Mouse (Mus musculus): ENCODE measurements around the gene Ppp2r3a. TPM values are rescaled to one million over a fixed set of nuclear protein-coding genes. Genes with fewer than 3 reads are reported as not detected.

Gene Ppp2r3a
- 18.7 and 19.1 TPM in 2 replicates for polyA plus RNA-seq (2012; rRNA removed)

DNA sequence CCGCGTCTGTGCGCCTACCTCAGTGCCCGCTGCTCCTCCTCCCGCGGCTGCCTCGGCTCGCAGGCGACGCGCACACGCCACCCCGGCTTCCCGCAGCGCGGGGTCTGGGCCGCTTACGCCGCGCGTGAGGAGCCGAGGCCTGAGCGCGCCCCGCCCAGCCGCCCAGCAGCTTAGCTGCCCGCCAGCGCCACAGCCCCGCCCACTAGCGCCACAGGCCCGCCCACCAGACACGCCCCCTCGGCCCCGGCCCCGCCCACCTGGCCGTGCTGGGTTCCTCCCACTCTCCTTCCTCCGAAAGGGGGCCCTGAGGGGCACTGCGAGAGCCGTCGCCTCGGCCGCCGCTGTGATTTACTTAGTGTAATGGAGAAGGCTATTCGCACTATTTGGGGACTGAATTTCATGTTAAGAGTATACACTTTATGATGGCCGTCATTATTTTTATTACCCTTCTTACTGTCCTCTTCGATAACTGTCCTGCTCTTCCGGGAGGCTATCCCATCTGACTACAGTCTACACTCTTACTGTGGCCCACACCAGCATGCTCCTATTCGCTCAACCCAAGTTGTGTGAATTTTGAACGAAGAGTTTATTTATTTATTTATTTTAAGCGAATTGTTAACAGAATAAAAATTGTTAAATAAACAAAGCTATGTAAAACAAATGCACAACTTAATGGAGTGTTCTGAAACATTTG, at the start of gene Ppp2r3a:
TSS of gene Ppp2r3a (minus strand) at position 152 of the 694 bp plus-strand sequence.
- DNase-seq (ENCODE audit: extremely low spot score in 1 of 2, low spot score in 1 of 2) = peak; percentile 86 to 97

DNA sequence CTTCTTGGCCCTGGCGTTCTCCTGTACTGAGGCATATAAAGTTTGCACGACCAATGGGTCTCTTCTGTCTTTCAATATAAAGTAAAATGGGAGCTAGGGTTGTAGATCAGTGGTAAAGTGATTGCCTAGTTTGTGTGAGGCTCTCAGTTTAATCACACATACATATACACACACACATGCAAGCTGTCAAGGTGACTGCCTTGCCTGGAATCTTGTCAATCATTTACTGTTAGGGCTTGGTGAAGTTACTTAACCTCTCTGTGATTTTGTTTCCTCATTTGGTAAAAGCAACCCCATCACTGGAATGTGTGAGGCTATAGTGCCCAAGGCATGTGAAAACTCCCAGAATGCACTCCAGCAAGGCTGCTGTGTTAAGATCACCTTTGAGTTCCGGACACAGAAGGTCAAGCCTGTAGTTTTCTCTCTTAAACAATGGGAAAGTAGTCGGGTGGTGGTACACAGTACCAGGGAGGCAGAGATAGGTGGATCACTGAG, 48.9 kb upstream of the Ppp2r3a start:
- DNase-seq (ENCODE audit: extremely low spot score in 1 of 2, low spot score in 1 of 2) = no peak

DNA sequence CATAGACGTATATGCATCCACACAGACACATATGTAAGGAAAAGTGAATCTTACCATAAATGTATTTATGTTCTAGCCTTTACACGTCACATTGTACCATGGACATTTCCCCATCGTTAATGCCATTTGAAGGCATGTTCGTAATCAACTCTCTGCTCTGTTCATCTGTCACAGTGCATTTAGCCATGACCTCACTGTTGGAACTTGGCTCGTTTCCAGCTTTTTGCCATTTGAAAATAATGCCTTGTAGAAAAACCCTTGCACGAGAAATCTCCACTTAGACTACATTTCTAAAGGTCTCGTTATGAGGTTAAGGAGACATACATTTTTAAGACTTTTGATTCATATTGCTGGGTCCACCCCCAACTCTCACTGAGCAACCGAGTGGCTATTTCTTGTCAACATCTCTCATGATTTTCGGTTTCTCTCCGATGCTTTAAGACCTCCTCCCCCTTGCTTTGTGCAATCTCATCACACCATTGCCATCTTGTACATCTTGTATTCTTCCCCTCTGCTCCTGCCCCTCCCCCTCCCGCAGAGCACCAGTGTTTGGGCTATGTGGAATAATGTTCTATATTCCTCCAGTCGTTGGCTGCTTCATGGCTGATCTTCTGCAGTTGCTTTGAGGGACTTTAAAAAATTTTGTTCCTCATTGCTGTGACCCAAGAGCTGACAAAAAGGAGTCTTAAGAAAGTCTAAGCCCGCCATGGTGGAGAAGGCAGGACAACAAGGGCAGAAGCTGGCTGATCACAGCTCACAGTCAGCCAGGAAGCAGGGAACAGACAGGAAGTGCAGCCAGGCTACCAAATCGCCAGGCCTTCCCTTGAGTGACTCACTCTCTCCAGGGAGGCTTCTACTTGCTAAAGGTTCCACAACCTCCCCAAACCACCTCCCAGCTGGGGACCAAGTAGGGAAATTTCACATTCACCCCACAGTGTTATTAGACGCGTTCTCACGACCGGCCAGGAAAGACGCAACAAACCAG, 40.4 kb upstream of the Ppp2r3a start:
- DNase-seq (ENCODE audit: extremely low spot score in 1 of 2, low spot score in 1 of 2) = no peak

DNA sequence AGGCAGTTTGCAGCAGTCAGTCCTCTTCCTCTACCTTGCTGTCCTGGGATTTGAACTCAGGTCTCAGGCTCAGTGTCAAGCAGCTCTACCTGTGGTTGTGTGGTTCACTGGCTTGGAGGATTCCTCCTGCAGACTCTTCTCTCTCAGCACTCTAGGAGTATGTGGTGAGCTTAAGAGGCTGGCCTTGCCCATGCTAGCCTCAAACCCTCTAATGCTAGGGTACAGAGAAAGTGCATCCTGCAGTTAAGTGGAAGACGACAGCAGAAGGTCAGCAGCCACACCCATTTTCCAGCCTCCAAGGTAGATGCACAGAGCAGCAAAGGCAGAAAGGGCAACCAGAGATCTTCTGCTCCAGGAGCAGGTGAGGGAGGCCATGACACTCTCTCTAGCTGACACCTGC, 39.3 kb upstream of the Ppp2r3a start:
- DNase-seq (ENCODE audit: extremely low spot score in 1 of 2, low spot score in 1 of 2) = no peak

- DNase-seq (ENCODE audit: extremely low spot score in 1 of 2, low spot score in 1 of 2) = no peak
Observed at GRCm38 (mm10) chr9:101289750-101290149, 38.2 kb upstream of the Ppp2r3a start.

GRCm38 (mm10) chr9:101288901-101289647, 37.5 kb upstream of the Ppp2r3a start:
- no peak for DNase-seq (ENCODE audit: extremely low spot score in 1 of 2, low spot score in 1 of 2)

DNA sequence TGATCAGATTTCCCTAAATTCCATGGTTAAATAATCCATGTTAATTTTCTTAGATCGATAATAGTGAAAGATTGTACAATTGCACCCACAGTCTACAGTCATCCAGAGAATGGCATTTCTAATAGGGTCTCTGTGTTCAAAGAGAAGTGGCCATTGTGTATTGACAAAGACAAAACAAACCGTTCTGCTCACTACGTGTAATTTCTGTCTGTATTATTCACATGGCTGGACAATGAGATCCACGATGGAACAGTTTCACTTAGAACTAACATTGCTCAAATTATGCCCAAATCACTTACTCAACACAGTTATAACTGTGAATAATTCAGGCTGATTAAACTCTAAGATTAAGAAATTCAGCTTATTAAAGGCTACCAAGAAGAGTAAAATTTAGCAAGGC, 35.2 kb upstream of the Ppp2r3a start:
- DNase-seq (ENCODE audit: extremely low spot score in 1 of 2, low spot score in 1 of 2) = no peak

- DNase-seq (ENCODE audit: extremely low spot score in 1 of 2, low spot score in 1 of 2) = no peak
Observed at GRCm38 (mm10) chr9:101284049-101284448, 32.5 kb upstream of the Ppp2r3a start.

DNA sequence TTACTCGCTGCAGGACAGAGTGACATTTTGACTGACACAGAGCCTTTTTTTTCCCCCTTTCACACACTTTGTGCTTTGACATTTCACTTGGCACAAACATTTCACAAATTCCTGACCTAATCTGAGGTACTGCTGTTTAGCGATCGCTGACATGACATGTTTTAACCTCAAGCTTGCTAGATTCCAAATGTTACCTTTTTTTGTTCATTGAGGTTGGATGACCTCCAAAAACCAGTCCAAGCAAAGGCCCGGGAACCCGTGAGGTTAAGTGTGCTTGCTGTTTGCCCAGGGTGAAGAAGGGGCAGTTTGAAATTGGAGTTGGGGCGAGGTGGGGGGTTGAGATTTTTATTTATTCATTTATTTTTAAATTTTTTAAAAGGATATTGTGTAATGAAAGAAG, 31.1 kb upstream of the Ppp2r3a start:
- no peak for DNase-seq (ENCODE audit: extremely low spot score in 1 of 2, low spot score in 1 of 2)

- no peak for DNase-seq (ENCODE audit: extremely low spot score in 1 of 2, low spot score in 1 of 2)
Observed at GRCm38 (mm10) chr9:101281906-101282305, 30.3 kb upstream of the Ppp2r3a start.

DNA sequence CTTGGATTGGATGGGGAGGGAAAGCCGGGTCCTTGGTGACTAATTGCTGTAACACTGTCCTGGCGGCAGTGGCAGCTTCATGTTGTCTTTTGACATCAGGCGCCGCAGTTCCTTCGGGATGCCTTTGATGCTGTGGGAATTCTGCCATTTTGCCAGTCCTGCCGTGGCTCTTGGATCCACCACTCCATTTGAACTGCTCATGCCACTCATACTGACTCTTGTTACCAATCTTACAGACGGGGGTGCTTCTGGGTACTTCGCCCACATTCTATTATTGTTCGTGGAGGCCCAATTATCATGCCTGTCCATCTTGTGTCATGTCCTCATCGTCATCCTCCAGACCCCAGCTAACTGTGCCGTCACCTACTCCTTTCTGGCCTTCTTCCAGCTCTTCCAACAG, 29.7 kb upstream of the Ppp2r3a start:
- DNase-seq (ENCODE audit: extremely low spot score in 1 of 2, low spot score in 1 of 2) = no peak

GRCm38 (mm10) chr9:101280867-101281266, 29.3 kb upstream of the Ppp2r3a start:
- no peak for DNase-seq (ENCODE audit: extremely low spot score in 1 of 2, low spot score in 1 of 2)

- DNase-seq (ENCODE audit: extremely low spot score in 1 of 2, low spot score in 1 of 2) = no peak
Observed at GRCm38 (mm10) chr9:101280211-101280610, 28.6 kb upstream of the Ppp2r3a start.

DNA sequence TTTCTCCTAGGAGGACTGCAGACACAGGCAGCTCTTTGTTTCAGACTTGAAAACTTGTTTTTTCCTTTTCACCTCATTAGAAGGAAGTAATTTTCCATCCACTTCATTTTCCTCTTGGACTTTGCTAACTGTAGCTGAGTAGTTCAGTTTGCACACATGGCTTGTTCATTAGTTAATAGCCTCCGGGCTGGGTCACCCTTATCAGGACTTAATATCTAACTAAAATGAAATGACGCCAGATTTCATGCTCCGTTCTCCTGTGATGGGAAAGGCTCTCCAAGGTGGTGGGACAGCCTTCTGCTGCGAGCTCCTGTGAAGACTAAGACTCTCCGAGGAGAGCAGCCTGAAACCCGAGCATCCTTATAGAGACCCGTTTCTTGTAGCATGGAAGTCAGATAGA, 21.1 kb upstream of the Ppp2r3a start:
- DNase-seq (ENCODE audit: extremely low spot score in 1 of 2, low spot score in 1 of 2) = no peak

DNA sequence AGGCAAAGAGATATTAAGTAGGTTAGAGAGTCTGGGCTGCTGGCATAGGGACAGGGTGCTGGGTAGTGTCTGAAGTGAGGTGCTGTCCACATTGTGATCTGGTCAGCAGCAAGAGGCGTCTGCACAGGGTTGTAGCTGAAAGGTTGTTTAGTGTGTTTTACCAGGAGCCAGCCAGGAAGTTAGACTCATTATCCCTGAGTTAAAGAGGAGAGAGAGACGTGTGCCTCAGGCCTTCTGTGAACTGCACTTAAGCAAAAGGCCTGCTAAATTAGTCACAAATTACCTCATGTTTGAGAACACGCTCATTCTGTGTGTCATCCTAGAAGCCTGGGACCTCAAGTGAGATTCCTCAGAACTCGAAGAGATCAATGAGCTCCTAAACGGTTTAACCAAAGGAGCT, 18.4 kb upstream of the Ppp2r3a start:
- no peak for DNase-seq (ENCODE audit: extremely low spot score in 1 of 2, low spot score in 1 of 2)

- no peak for DNase-seq (ENCODE audit: extremely low spot score in 1 of 2, low spot score in 1 of 2)
Observed at GRCm38 (mm10) chr9:101266043-101266442, 14.4 kb upstream of the Ppp2r3a start.

DNA sequence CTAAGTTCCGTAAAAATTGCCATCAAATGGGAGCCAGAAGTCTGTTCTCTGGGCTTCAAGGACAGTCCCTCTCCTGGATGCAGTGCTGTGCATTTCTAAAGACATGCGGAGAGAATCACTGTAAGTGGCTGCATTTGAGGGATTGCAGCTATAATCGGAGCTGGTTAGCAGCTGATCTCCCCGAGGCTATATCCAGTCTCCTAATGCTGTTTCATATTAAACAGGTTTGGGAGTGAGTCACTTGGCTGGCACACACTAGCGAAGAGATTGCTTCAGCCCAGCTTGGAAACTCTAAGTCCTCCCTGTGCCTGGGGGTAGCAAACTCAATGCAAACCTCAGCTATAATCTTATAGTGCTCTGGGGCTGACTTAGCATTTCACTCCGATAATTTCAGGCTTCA, 14.0 kb upstream of the Ppp2r3a start:
- peak in 1 of 2 experiments; percentile 64 for DNase-seq (ENCODE audit: extremely low spot score in 1 of 2, low spot score in 1 of 2)

GRCm38 (mm10) chr9:101262815-101263214, 11.2 kb upstream of the Ppp2r3a start:
- no peak for DNase-seq (ENCODE audit: extremely low spot score in 1 of 2, low spot score in 1 of 2)

DNA sequence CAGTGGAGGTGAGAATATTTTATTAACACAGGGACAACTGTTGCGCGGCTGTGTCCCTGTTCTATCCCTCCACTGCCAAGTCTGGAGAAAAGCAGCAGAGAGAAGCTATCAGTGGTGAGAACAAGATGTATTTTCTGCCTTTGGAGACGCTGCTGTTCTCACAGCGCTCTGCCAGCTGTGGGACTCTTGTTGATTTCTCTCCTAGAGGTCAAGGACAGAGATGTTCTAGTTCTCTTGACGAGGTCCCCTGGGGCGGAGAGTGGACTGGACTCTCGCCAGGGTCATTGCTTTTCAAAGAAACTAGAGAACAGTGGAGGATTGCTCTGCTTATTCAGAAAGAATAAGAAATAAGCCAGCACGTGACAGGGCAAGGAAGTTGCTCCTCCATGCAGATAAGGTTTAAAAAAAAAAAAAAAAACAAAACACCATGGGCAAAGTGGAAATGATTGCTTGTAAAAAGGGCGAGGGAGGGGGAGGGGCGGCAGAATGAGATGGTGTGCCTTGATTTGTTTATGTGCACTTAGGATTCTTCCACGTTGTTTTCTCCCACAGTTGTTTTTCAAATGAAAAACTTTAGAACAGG, 10.5 kb upstream of the Ppp2r3a start:
- DNase-seq (ENCODE audit: extremely low spot score in 1 of 2, low spot score in 1 of 2) = peak in 1 of 2 experiments; percentile 32

DNA sequence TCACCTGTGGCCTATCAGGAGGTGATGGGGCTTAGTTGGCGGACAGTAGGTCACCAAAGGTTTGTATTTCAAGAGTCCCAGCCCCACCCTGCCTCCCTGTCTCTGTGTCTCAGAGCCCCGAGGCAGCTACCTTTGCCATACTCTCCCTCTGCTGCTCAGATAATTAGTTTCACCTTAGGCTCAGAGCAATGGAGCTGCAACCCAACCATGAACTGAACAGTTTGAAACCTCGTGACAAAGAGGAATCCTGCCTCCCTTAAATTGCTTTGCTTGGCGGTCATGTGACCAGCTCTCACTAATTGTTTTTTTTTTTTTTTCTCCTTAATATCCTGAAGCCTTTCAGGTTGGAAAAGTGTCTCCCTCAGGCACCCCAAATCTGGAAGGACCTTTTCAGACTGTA, 9.8 kb upstream of the Ppp2r3a start:
- DNase-seq (ENCODE audit: extremely low spot score in 1 of 2, low spot score in 1 of 2) = no peak

Data from frontal cortex, adult 2 months (tissue).